Mouse (Mus musculus): ENCODE measurements around the gene D17H6S53E. TPM values are rescaled to one million over a fixed set of nuclear protein-coding genes. Genes with fewer than 3 reads are reported as not detected.

The D17H6S53E gene
- polyA plus RNA-seq (2014; fragmentation: Nextera tagmentation; extraction: Ambion mirVana): 8.7 and 10.1 TPM in 2 replicates

- Histone ChIP-seq H3K27ac (replicated peaks in 1 of 2; ENCODE audit: control insufficient read depth in 1 of 2, insufficient read depth in 1 of 2, low read depth in 2 of 2, low read length in 2 of 2) (peak within 1 kb of the TSS; percentile 82 to 83), H3K4me1 (ENCODE audit: control insufficient read depth in 2 of 2, insufficient read depth in 2 of 2, low read length in 2 of 2) (peaks cover 9 to 13% of the 10 kb centered on the region in 2 experiments), H3K9me3 (ENCODE audit: control insufficient read depth, low read length) (no peaks in the 10 kb centered on the region), H3K4me2 (ENCODE audit: low read length) (peak within 1 kb of the TSS; percentile 76), H3K27me3 (ENCODE audit: control insufficient read depth, insufficient read depth, low read length) (no peaks in the 10 kb centered on the region), H3K9ac (ENCODE audit: low read length) (peak within 1 kb of the TSS; percentile 84), H3K36me3 (ENCODE audit: control insufficient read depth, insufficient read depth, low read length) (peaks cover 39% of the 10 kb centered on the region), H3K4me3 (ENCODE audit: control insufficient read depth in 1 of 2, insufficient read depth in 1 of 2, low read depth in 1 of 2, low read length in 2 of 2) (peak within 1 kb of the TSS; percentile 65 to 78)
- ATAC-seq (ENCODE audit: insufficient number of reproducible peaks, insufficient read depth, low FRiP score, low read depth): peak; percentile 54
- 0% methylated on average over 36 of the region's 36 CpGs for WGBS
These were observed at the start of gene D17H6S53E for GRCm38 (mm10) chr17:35126206-35126611. D17H6S53E (plus strand) TSS chr17:35126373.

- no peaks in the 10 kb centered on the region for H3K9me3 ChIP-seq (ENCODE audit: control insufficient read depth, low read length)
- peaks cover 15 to 20% of the 10 kb centered on the region in 2 experiments for H3K4me1 ChIP-seq (ENCODE audit: control insufficient read depth in 2 of 2, insufficient read depth in 2 of 2, low read length in 2 of 2)
- H3K4me3 ChIP-seq (ENCODE audit: control insufficient read depth in 1 of 2, insufficient read depth in 1 of 2, low read depth in 1 of 2, low read length in 2 of 2): peak within 1 kb of the TSS; percentile 30 to 34
- peak within 1 kb of the TSS; percentile 69 for H3K4me2 ChIP-seq (ENCODE audit: low read length)
- H3K9ac ChIP-seq (ENCODE audit: low read length): peak within 1 kb of the TSS; percentile 75
- 42% methylated on average over 10 of the region's 10 CpGs for WGBS
- H3K36me3 ChIP-seq (ENCODE audit: control insufficient read depth, insufficient read depth, low read length): no peaks in the 10 kb centered on the region
- H3K27ac ChIP-seq (replicated peaks in 1 of 2; ENCODE audit: control insufficient read depth in 1 of 2, insufficient read depth in 1 of 2, low read depth in 2 of 2, low read length in 2 of 2): peak within 1 kb of the TSS in 1 of 2 experiments; percentile 59; a peak in 2 of 4 replicates
- no peak for ATAC-seq (ENCODE audit: insufficient number of reproducible peaks, insufficient read depth, low FRiP score, low read depth)
- 0 out of 2 replicates have a peak, but pooled peaks cover 4% of the 10 kb centered on the region for H3K27me3 ChIP-seq (ENCODE audit: control insufficient read depth, insufficient read depth, low read length)
These were observed 49.5 kb upstream of the D17H6S53E start, which contains the start of gene Ly6g6e for GRCm38 (mm10) chr17:35076507-35077176. Ly6g6e (plus strand) TSS chr17:35076902.

- no peak for ATAC-seq (ENCODE audit: insufficient number of reproducible peaks, insufficient read depth, low FRiP score, low read depth)
- Histone ChIP-seq H3K9ac (ENCODE audit: low read length) (peak overlapping the region; percentile 75), H3K9me3 (ENCODE audit: control insufficient read depth, low read length) (no peaks in the 10 kb centered on the region), H3K4me1 (ENCODE audit: control insufficient read depth in 2 of 2, insufficient read depth in 2 of 2, low read length in 2 of 2) (peaks cover 15 to 20% of the 10 kb centered on the region in 2 experiments), H3K27me3 (ENCODE audit: control insufficient read depth, insufficient read depth, low read length) (0 out of 2 replicates have a peak, but pooled peaks cover 4% of the 10 kb centered on the region), H3K27ac (replicated peaks in 1 of 2; ENCODE audit: control insufficient read depth in 1 of 2, insufficient read depth in 1 of 2, low read depth in 2 of 2, low read length in 2 of 2) (peak overlapping the region in 1 of 2 experiments; percentile 59; a peak in 2 of 4 replicates), H3K4me2 (ENCODE audit: low read length) (peak overlapping the region; percentile 69), H3K4me3 (ENCODE audit: control insufficient read depth in 1 of 2, insufficient read depth in 1 of 2, low read depth in 1 of 2, low read length in 2 of 2) (peak overlapping the region; percentile 30 to 34; a peak in 3 of 4 replicates), H3K36me3 (ENCODE audit: control insufficient read depth, insufficient read depth, low read length) (no peaks in the 10 kb centered on the region)
- WGBS: 43% methylated on average over 2 of the region's 2 CpGs
These were observed 48.9 kb upstream of the D17H6S53E start for GRCm38 (mm10) chr17:35077285-35077684.

- peak; percentile 70; the same call in 1 of the 2 replicates for ATAC-seq (ENCODE audit: insufficient number of reproducible peaks, insufficient read depth, low FRiP score, low read depth)
- 13% methylated on average over 14 of the region's 14 CpGs for WGBS
- H3K4me3 ChIP-seq (ENCODE audit: control insufficient read depth in 1 of 2, insufficient read depth in 1 of 2, low read depth in 1 of 2, low read length in 2 of 2): peak within 1 kb of the TSS; percentile 30 to 34
- H3K9me3 ChIP-seq (ENCODE audit: control insufficient read depth, low read length): no peaks in the 10 kb centered on the region
- peak within 1 kb of the TSS; percentile 69 for H3K4me2 ChIP-seq (ENCODE audit: low read length)
- H3K9ac ChIP-seq (ENCODE audit: low read length): peak within 1 kb of the TSS; percentile 75
- 0 out of 2 replicates have a peak, but pooled peaks cover 4% of the 10 kb centered on the region for H3K27me3 ChIP-seq (ENCODE audit: control insufficient read depth, insufficient read depth, low read length)
- peak within 1 kb of the TSS in 1 of 2 experiments; percentile 59; a peak in 2 of 4 replicates for H3K27ac ChIP-seq (replicated peaks in 1 of 2; ENCODE audit: control insufficient read depth in 1 of 2, insufficient read depth in 1 of 2, low read depth in 2 of 2, low read length in 2 of 2)
- peaks cover 15 to 20% of the 10 kb centered on the region in 2 experiments for H3K4me1 ChIP-seq (ENCODE audit: control insufficient read depth in 2 of 2, insufficient read depth in 2 of 2, low read length in 2 of 2)
- no peaks in the 10 kb centered on the region for H3K36me3 ChIP-seq (ENCODE audit: control insufficient read depth, insufficient read depth, low read length)
These were observed 48.4 kb upstream of the D17H6S53E start, which contains the start of gene Ly6g6d for GRCm38 (mm10) chr17:35077786-35078233. Ly6g6d (minus strand) TSS chr17:35078065.

GRCm38 (mm10) chr17:35079778-35080177, 46.4 kb upstream of the D17H6S53E start:
- Histone ChIP-seq H3K4me1 (ENCODE audit: control insufficient read depth in 2 of 2, insufficient read depth in 2 of 2, low read length in 2 of 2) (peaks cover 15 to 20% of the 10 kb centered on the region in 2 experiments), H3K4me3 (ENCODE audit: control insufficient read depth in 1 of 2, insufficient read depth in 1 of 2, low read depth in 1 of 2, low read length in 2 of 2) (peak overlapping the region; percentile 8 to 16; a peak in 2 of 4 replicates), H3K27me3 (ENCODE audit: control insufficient read depth, insufficient read depth, low read length) (0 out of 2 replicates have a peak, but pooled peaks cover 4% of the 10 kb centered on the region), H3K9ac (ENCODE audit: low read length) (peak overlapping the region; percentile 40; the same call in 1 of the 2 replicates), H3K27ac (replicated peaks in 1 of 2; ENCODE audit: control insufficient read depth in 1 of 2, insufficient read depth in 1 of 2, low read depth in 2 of 2, low read length in 2 of 2) (0 out of 4 replicates have a peak overlapping the region, but pooled peaks of 1 of the 2 experiments have one; percentile 1), H3K4me2 (ENCODE audit: low read length) (peak overlapping the region; percentile 56), H3K9me3 (ENCODE audit: control insufficient read depth, low read length) (no peaks in the 10 kb centered on the region), H3K36me3 (ENCODE audit: control insufficient read depth, insufficient read depth, low read length) (no peaks in the 10 kb centered on the region)
- 2% methylated on average over 9 of the region's 9 CpGs for WGBS
- ATAC-seq (ENCODE audit: insufficient number of reproducible peaks, insufficient read depth, low FRiP score, low read depth): 0 out of 2 replicates have a peak, but pooled peaks have one; percentile 12

- H3K4me3 ChIP-seq (ENCODE audit: control insufficient read depth in 1 of 2, insufficient read depth in 1 of 2, low read depth in 1 of 2, low read length in 2 of 2): no peak overlapping the region
- no peak for ATAC-seq (ENCODE audit: insufficient number of reproducible peaks, insufficient read depth, low FRiP score, low read depth)
- 0 out of 4 replicates have a peak overlapping the region, but pooled peaks of 1 of the 2 experiments have one; percentile 1 for H3K27ac ChIP-seq (replicated peaks in 1 of 2; ENCODE audit: control insufficient read depth in 1 of 2, insufficient read depth in 1 of 2, low read depth in 2 of 2, low read length in 2 of 2)
- 27% methylated on average over 6 of the region's 6 CpGs for WGBS
- no peaks in the 10 kb centered on the region for H3K9me3 ChIP-seq (ENCODE audit: control insufficient read depth, low read length)
- peaks cover 15 to 20% of the 10 kb centered on the region in 2 experiments for H3K4me1 ChIP-seq (ENCODE audit: control insufficient read depth in 2 of 2, insufficient read depth in 2 of 2, low read length in 2 of 2)
- H3K4me2 ChIP-seq (ENCODE audit: low read length): peak overlapping the region; percentile 56
- H3K9ac ChIP-seq (ENCODE audit: low read length): peak overlapping the region; percentile 40; the same call in 1 of the 2 replicates
- no peaks in the 10 kb centered on the region for H3K36me3 ChIP-seq (ENCODE audit: control insufficient read depth, insufficient read depth, low read length)
- H3K27me3 ChIP-seq (ENCODE audit: control insufficient read depth, insufficient read depth, low read length): 0 out of 2 replicates have a peak, but pooled peaks cover 4% of the 10 kb centered on the region
These were observed 45.9 kb upstream of the D17H6S53E start for GRCm38 (mm10) chr17:35080248-35080647.

- Histone ChIP-seq H3K9ac (ENCODE audit: low read length) (peak overlapping the region; percentile 40; the same call in 1 of the 2 replicates), H3K36me3 (ENCODE audit: control insufficient read depth, insufficient read depth, low read length) (no peaks in the 10 kb centered on the region), H3K4me2 (ENCODE audit: low read length) (no peak overlapping the region), H3K27ac (replicated peaks in 1 of 2; ENCODE audit: control insufficient read depth in 1 of 2, insufficient read depth in 1 of 2, low read depth in 2 of 2, low read length in 2 of 2) (no peak overlapping the region), H3K27me3 (ENCODE audit: control insufficient read depth, insufficient read depth, low read length) (0 out of 2 replicates have a peak, but pooled peaks cover 4% of the 10 kb centered on the region), H3K4me3 (ENCODE audit: control insufficient read depth in 1 of 2, insufficient read depth in 1 of 2, low read depth in 1 of 2, low read length in 2 of 2) (no peak overlapping the region), H3K9me3 (ENCODE audit: control insufficient read depth, low read length) (no peaks in the 10 kb centered on the region), H3K4me1 (ENCODE audit: control insufficient read depth in 2 of 2, insufficient read depth in 2 of 2, low read length in 2 of 2) (peaks cover 15 to 20% of the 10 kb centered on the region in 2 experiments)
- ATAC-seq (ENCODE audit: insufficient number of reproducible peaks, insufficient read depth, low FRiP score, low read depth): no peak
- 87% methylated on average over 4 of the region's 4 CpGs for WGBS
These were observed 45.5 kb upstream of the D17H6S53E start for GRCm38 (mm10) chr17:35080710-35081109.

Data from heart, embryonic 14.5 days (tissue).